In genomic region chr15:93698182-93698822, GRCm38 (mm10) we compare ENCODE assay signal across 9 mouse cellular contexts.
DNase-seq lines count a peak whose midpoint lies in the region; ATAC-seq and TF ChIP-seq lines count a peak whose summit lies in the region.
"Had no signal": no experiment of that assay in that cellular context is flagged by ENCODE, and none has a peak within 500 bp of the region (broad histone marks: within the 10 kb centered on the region; RNA-seq: fewer than 3 reads in every experiment).

No protein-coding gene starts in this region.

- H3K27me3 ChIP-seq in forebrain, embryonic 14.5 days (replicated peaks; ENCODE audit: control insufficient read depth, insufficient read depth, low read length) = no peaks in the 10 kb centered on the region
- H3K27me3 ChIP-seq in forebrain, embryonic 10.5 days (ENCODE audit: poor library complexity, severe bottlenecking) = no peaks in the 10 kb centered on the region
- no peaks in the 10 kb centered on the region for H3K27me3 ChIP-seq in lung, embryonic 14.5 days (ENCODE audit: insufficient read depth, low read length)
- H3K27me3 ChIP-seq in limb, embryonic 13.5 days = no peaks in the 10 kb centered on the region

- no peak for TF ChIP-seq CTCF in lung, embryonic 14.5 days (IDR thresholded peaks at IDR 0.05; ENCODE audit: low read depth)

- H3K4me1 ChIP-seq in forebrain, embryonic 14.5 days (ENCODE audit: control insufficient read depth, insufficient read depth, low read length) = peaks cover 11% of the 10 kb centered on the region; the same call in 1 of the 2 replicates
- H3K4me1 ChIP-seq in forebrain, embryonic 10.5 days = peaks cover 21% of the 10 kb centered on the region
- peaks cover 9% of the 10 kb centered on the region; the same call in 1 of the 2 replicates for H3K4me1 ChIP-seq in lung, embryonic 14.5 days (ENCODE audit: insufficient read depth)
- peaks cover 29% of the 10 kb centered on the region for H3K4me1 ChIP-seq in limb, embryonic 13.5 days

- H3K4me3 ChIP-seq in forebrain, embryonic 14.5 days (ENCODE audit: low read depth, low read length) = no peak overlapping the region
- no peak overlapping the region for H3K4me3 ChIP-seq in forebrain, embryonic 10.5 days
- no peak overlapping the region for H3K4me3 ChIP-seq in lung, embryonic 14.5 days (ENCODE audit: low read depth, low read length)
- no peak overlapping the region for H3K4me3 ChIP-seq in limb, embryonic 13.5 days

- 25% methylated on average over 10 of the region's 10 CpGs for WGBS in forebrain, embryonic 14.5 days
- 39% methylated on average over 10 of the region's 10 CpGs for WGBS in forebrain, embryonic 10.5 days
- WGBS in lung, embryonic 14.5 days = 20% methylated on average over 10 of the region's 10 CpGs
- WGBS in limb, embryonic 13.5 days = 36% methylated on average over 10 of the region's 10 CpGs

- no peaks in the 10 kb centered on the region for H3K9me3 ChIP-seq in forebrain, embryonic 14.5 days (replicated peaks; ENCODE audit: control insufficient read depth, low read length)
- H3K9me3 ChIP-seq in forebrain, embryonic 10.5 days = no peaks in the 10 kb centered on the region
- no peaks in the 10 kb centered on the region for H3K9me3 ChIP-seq in lung, embryonic 14.5 days (ENCODE audit: low read depth, low read length)
- H3K9me3 ChIP-seq in limb, embryonic 13.5 days = no peaks in the 10 kb centered on the region

- H3K27ac ChIP-seq in forebrain, embryonic 14.5 days (ENCODE audit: low read depth, low read length) = no peak overlapping the region
- H3K27ac ChIP-seq in forebrain, embryonic 10.5 days = no peak overlapping the region
- H3K27ac ChIP-seq in lung, embryonic 14.5 days (ENCODE audit: low read depth) = peak overlapping the region; percentile 66
- no peak overlapping the region for H3K27ac ChIP-seq in limb, embryonic 13.5 days

- DNase-seq in forebrain, embryonic 14.5 days (ENCODE audit: low spot score) = peak; percentile 40
- DNase-seq in forebrain, embryonic 10.5 days (ENCODE audit: extremely low spot score, low spot score) = no peak
- DNase-seq in lung, embryonic 14.5 days = peak; percentile 73
- no peak for DNase-seq in lung, postnatal 25 days (ENCODE audit: low spot score)
- peak; percentile 63 to 78 for DNase-seq in heart, adult 18-20 months
- no peak for DNase-seq in adrenal gland, adult (ENCODE audit: inconsistent age in 2 of 2, low spot score in 1 of 2)
- no peak for DNase-seq in urinary bladder, adult 2 months (ENCODE audit: low spot score)
- DNase-seq: kidney, adult 11 months had no signal

- no peak for ATAC-seq in forebrain, embryonic 14.5 days
- ATAC-seq in lung, embryonic 14.5 days (ENCODE audit: insufficient read depth) = peak; percentile 86
- ATAC-seq in limb, embryonic 13.5 days (ENCODE audit: low FRiP score, low read depth) = peak; percentile 44; the same call in 1 of the 2 replicates

- H3K9ac ChIP-seq in forebrain, embryonic 14.5 days (ENCODE audit: low read length) = no peak overlapping the region
- H3K9ac ChIP-seq in lung, embryonic 14.5 days = no peak overlapping the region
- no peak overlapping the region for H3K9ac ChIP-seq in limb, embryonic 13.5 days

- H3K36me3 ChIP-seq in forebrain, embryonic 14.5 days (ENCODE audit: control insufficient read depth, insufficient read depth, low read length) = no peaks in the 10 kb centered on the region
- H3K36me3 ChIP-seq in forebrain, embryonic 10.5 days (replicated peaks) = no peaks in the 10 kb centered on the region
- H3K36me3 ChIP-seq in lung, embryonic 14.5 days (ENCODE audit: insufficient read depth) = no peaks in the 10 kb centered on the region
- H3K36me3 ChIP-seq in limb, embryonic 13.5 days = no peaks in the 10 kb centered on the region

- 0 out of 2 replicates have a peak overlapping the region, but pooled peaks have one; percentile 1 for H3K4me2 ChIP-seq in forebrain, embryonic 14.5 days (ENCODE audit: low read length)
- peak overlapping the region; percentile 43 for H3K4me2 ChIP-seq in lung, embryonic 14.5 days
- peak overlapping the region; percentile 27 for H3K4me2 ChIP-seq in limb, embryonic 13.5 days (replicated peaks)

Comparison
In these comparisons a context has a peak if more than half of its experiments do, and no peak if none do; other contexts are left out.
1. DNase-seq: peak in forebrain, embryonic 14.5 days (single experiment), lung, embryonic 14.5 days (single experiment) and heart, adult 18-20 months (2 of 2); none in forebrain, embryonic 10.5 days (single experiment), lung, postnatal 25 days (single experiment), adrenal gland, adult (0 of 2) and urinary bladder, adult 2 months (single experiment).
2. Peak in every context shown above with its lines, with median percentiles within 50 percentile points of each other: H3K4me2 ChIP-seq.